Mouse (Mus musculus): ENCODE results near the gene Slc8a2.

GRCm38 (mm10) chr7:16204791-16205190 is 75.2 kb downstream of the Slc8a2 start:
- TF ChIP-seq GATA1 (IDR thresholded peaks at IDR 0.05; ENCODE audit: borderline replicate concordance, low read length), result no peak
- no peak for TF ChIP-seq FLI1 (IDR thresholded peaks at IDR 0.05; ENCODE audit: low read length)
